Mouse (Mus musculus) brown adipose tissue, adult 24 weeks (tissue): ENCODE data around the gene AI467606. TPM values are rescaled to one million over a fixed set of nuclear protein-coding genes. Genes with fewer than 3 reads are reported as not detected.

Source experiments
- H3K27ac ChIP-seq: fragments of 200-500 bp; replicated peaks from 2 replicates; pipeline ENCODE4 v1.5.1; 2012; ENCODE audit warnings: low read depth, mild to moderate bottlenecking, low read length
- H3K4me1 ChIP-seq: fragments of 200-500 bp; 2 replicates; pipeline ENCODE4 v1.6.1; 2012; ENCODE audit warnings: low read length, mixed read lengths; ENCODE audit not compliant: control insufficient read depth, insufficient read depth, insufficient read length
- H3K4me3 ChIP-seq: fragments of 200-500 bp; 2 replicates; pipeline ENCODE4 v1.5.1; 2012; ENCODE audit warnings: low read depth, mild to moderate bottlenecking, low read length, moderate library complexity; ENCODE audit not compliant: insufficient read depth
- polyA plus RNA-seq: library from polyadenylated mRNA; stranded (reverse); fragments of >200 nt; gene quantifications from 2 replicates; pipeline ENCODE4 v1.2.4, GENCODE M21; 2012; ENCODE audit not compliant: missing spikeins, insufficient read depth, insufficient read length

The AI467606 gene
- polyA plus RNA-seq, 1 experiment, result 1.8 TPM

DNA sequence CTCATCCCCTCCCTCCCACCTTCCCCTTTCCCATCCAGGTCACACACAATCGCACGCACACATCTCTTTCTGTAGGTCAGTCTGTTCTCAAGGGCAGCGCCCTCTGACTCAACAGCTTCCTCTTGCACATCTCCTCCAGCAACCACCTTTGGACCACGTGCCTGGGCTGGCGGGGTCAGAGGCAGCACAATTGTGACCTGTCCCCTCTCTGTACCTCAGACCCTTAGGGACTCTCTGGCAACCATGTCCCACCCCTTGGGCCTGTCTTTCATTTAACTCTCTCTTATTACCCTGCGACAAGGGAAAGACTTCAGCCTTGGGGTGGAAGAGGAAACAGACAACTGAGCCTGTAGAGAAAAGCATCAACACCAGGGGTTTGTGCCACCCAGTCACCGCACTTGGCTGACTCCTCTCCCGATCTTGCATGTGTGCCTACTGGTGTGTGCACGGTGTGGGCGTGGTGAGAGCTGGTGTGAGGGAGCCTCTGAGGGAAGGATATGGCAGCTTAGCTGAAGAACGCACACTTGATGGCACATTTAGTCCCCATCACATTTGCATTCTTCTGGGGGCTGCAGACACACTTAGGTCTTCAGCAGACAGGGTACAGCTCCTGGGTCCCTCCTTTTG is 43.8 kb downstream of the AI467606 start:
- Histone ChIP-seq H3K27ac (no peak overlapping the region), H3K4me1 (no peaks in the 10 kb centered on the region), H3K4me3 (no peak overlapping the region)

DNA sequence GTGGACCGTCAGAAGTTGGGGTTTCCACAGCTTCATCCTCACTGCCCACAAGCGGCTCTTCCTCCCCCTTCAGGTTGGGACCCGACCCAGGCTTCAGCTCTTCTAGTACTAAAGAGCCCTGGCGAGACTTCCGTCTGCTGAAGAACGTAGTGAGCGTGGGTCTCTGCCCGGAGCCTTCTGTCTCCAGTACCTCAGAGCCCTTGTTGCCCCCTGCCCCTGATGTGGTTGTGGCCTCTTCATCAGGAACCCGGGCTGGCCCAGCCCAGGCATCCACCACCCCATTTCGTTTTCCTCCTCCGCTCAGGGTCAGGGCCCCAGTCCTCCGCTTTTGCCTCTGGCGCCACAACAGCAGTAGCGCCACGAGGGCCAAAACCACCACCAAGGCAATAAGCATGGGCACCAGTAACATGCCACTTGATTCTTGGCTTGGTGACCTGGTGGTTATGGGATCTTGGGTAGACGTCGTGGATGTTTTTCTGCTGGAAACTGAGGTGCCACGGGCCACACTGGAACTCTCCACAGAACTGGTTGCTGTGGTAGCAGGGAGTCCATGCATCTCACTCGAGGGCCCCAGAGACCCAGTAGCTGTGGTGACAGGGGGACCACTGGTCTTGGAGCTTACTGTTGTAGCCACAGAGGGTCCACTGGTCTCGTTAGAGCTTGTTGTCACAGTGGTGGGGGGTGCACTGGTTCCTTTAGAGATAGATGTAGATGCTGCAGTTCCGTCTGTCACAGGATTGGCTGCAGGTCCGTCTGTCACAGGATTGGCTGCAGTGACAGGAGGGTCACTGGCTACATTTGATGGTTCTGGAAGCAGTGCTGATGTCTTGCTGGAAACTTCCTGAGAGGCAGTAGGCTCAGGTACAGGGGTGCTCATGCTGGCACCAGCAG is 45.3 kb downstream of the AI467606 start:
- Histone ChIP-seq H3K4me1 (no peaks in the 10 kb centered on the region), H3K4me3 (no peak overlapping the region), H3K27ac (no peak overlapping the region)

DNA sequence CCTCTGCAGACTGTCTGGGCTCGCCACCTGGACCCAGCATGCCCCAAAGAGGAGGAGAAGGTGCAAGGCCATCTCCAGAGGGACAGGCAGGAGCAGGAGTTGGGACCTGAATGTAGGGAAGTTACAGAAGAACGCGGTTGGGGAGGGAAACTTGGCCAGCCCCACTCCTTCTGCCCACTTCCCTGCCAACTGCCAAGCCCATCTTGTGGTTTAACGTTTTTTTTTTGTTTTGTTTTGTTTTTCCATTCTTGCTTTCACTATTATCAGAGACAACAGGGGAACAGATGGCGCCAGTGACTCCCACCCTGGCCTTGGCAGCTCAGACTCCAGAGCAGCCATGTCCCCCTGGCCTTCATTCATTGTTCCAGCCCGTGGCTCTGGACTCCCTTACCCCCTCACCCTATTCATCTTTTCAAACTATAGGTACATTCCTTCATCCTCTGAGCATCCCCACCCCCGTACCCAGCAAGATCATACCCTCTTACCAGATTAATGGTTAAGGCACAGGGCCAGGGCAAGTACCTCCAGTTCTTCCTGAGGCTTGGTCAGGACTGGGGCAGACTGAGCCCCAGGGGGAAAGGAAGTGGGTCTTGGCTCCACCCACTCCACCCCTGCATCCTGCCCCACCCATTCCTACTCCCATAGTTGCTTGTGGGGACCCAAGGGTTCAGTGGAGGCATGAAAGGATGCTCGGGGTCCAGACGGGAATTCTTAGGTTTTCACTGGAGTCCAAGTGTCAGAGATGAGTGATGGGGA is 46.3 kb downstream of the AI467606 start, which contains the start of gene Spn:
Spn (minus strand) TSS at position 562 of the 756 bp plus-strand sequence.
- Histone ChIP-seq H3K4me3 (no peak within 1 kb of the TSS), H3K4me1 (no peaks in the 10 kb centered on the region), H3K27ac (no peak within 1 kb of the TSS)

DNA sequence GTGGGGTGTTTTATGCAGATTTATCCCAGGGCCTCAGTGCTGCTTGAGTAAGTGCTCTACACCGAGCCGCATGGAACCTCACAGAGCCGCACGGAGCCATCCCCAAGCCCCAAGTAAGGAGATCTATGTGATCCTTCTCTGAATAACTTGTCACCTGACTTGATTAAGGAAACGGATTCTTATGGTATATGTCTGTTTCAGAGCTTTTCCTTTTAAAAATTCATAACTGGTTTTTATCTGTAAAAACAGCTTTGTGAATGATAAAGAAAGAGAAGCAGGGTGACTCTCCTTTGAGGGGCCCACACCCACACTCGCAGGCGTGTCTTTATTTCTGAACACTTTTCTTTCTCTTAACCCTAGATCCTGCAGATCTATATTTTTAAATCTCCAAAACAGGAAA is 47.9 kb downstream of the AI467606 start:
- Histone ChIP-seq H3K27ac (no peak overlapping the region), H3K4me3 (no peak overlapping the region), H3K4me1 (no peaks in the 10 kb centered on the region)

DNA sequence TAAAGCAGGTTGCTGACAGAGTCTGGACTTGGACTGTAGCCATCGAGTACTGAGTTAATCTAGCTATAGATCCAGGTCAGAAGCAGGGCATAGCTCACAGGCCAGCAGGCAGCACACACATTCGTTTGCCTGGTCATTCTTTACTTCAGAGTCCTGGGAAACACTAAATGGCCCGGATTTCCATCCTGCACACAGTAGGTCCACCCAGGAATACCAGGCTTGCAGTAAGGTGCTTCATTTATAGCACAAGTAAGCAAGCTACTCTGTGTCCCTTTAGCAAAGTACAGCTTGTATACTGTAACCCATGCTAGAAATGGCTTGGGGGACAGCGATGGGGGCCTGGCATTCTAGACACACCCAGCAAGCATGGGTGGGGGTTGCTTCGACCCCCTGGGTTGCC is 48.4 kb downstream of the AI467606 start:
- Histone ChIP-seq H3K27ac (no peak overlapping the region), H3K4me1 (no peaks in the 10 kb centered on the region), H3K4me3 (no peak overlapping the region)

DNA sequence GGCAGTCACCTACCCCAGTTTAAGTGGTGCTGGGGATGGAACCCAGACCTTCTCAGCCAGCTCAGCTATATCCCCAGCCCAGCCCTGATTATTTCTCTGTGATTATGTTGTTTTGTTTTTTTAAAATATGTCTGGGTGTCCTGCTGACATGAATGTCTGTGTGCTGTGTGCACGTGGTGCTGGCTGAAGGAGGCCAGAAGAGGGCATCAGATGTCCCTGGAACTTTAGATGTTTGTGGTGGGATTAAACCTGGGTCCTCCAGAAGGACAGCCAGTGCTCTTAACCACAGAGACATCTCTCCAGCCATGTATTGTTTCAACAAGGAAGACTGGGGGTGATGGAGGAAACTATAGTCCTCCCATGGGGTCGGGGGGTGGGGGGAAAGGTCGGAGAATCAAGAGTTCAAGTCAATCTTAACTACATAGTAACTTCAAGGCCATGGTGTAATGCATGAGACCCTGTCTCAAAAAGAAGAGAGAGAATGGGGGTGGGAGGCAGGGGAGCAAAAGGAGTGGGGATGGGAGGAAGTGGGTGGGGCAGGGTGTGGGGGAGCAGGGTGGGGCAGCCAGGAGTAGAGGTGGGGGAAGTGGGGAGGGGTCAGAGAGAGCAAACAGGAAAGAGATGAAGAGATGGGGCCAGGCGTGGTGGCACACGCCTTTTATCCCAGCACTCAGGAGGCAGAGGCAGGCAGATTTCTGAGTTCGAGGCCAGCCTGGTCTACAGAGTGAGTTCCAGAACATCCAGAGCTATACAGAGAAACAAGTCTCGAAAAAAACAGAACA is 49.7 kb downstream of the AI467606 start:
- Histone ChIP-seq H3K27ac (no peak overlapping the region), H3K4me1 (no peaks in the 10 kb centered on the region), H3K4me3 (no peak overlapping the region)

DNA sequence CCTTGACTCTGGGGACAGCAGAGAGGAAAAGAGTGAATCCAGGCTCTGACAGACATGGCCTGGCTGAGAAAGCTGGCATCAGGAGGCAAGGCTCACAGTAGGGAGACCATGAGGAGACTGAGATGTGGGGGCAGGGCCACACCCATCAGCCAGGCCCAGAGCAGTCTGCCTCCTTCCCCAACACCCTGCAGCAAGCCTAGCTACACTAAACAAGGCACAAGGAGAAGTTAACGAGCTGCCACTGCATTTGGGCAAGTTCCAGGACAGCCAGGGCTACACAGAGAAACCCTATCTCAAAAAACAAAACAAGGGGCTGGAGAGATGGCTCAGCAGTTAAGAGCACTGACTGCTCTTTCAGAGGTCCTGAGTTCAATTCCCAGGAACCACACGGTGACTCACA is 51.1 kb downstream of the AI467606 start:
- no peak overlapping the region for H3K27ac ChIP-seq
- no peak overlapping the region for H3K4me3 ChIP-seq
- no peaks in the 10 kb centered on the region for H3K4me1 ChIP-seq

DNA sequence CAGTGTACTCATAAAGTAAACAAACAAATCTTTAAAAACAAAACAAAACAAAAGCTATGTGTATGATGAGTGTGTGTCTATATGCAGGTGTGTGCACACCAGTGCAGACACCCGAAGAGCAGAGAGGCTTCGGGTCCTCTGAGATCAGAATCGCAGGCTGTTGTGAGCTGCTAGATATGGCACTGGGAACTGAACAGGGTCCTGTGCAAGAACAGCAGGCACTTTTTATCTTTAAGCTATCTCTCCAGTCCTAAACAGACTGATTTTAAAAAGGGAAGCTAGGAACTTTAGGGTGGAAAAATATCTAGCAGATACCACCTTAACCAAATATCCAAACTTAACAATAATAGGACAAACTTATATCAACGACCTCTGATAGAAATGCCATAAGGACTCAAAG is 51.5 kb downstream of the AI467606 start:
- H3K4me1 ChIP-seq, result no peaks in the 10 kb centered on the region
- H3K4me3 ChIP-seq, result no peak overlapping the region
- H3K27ac ChIP-seq, result no peak overlapping the region

Other genes with a start within 250 kb of the AI467606 start
- not detected in 2 replicates for gene Doc2a, start 243.9 kb upstream of the AI467606 start, polyA plus RNA-seq
- 6.1 and 7.4 TPM in 2 replicates for gene Hirip3, start 229.4 kb upstream of the AI467606 start, polyA plus RNA-seq
- 16.4 and 27.1 TPM in 2 replicates for gene Ino80e, start 229.0 kb upstream of the AI467606 start, polyA plus RNA-seq
- gene Taok2, start 206.7 kb upstream of the AI467606 start, polyA plus RNA-seq, result 17.6 and 22.7 TPM in 2 replicates
- 41.9 and 45.2 TPM in 2 replicates for gene Tmem219, start 168.4 kb upstream of the AI467606 start, polyA plus RNA-seq
- gene Kctd13, start 162.5 kb upstream of the AI467606 start, polyA plus RNA-seq, result 8.8 and 10.9 TPM in 2 replicates
- not detected in 2 replicates for gene Asphd1, start 141.8 kb upstream of the AI467606 start, polyA plus RNA-seq
- 0.71 and 0.75 TPM in 2 replicates for gene Sez6l2, start 140.8 kb upstream of the AI467606 start, polyA plus RNA-seq
- 33.4 and 41.3 TPM in 2 replicates for gene Cdipt, start 115.4 kb upstream of the AI467606 start, polyA plus RNA-seq
- 2.0 and 2.3 TPM in 2 replicates for gene Cdiptos, start 115.3 kb upstream of the AI467606 start, polyA plus RNA-seq
- gene Mvp, start 76.7 kb upstream of the AI467606 start, polyA plus RNA-seq, result 27.9 and 52.7 TPM in 2 replicates
- 14.1 TPM in 1 of 2 replicates, not detected in the other for gene Pagr1b, start 74.9 kb upstream of the AI467606 start, polyA plus RNA-seq
- gene Pagr1a, start 74.0 kb upstream of the AI467606 start, polyA plus RNA-seq, result 5.9 and 26.0 TPM in 2 replicates
- gene Gm42742, start 70.3 kb upstream of the AI467606 start, polyA plus RNA-seq, result 12.4 TPM in 1 of 2 replicates, not detected in the other
- 0.55 and 0.58 TPM in 2 replicates for gene Prrt2, start 70.1 kb upstream of the AI467606 start, polyA plus RNA-seq
- gene Maz, start 64.3 kb upstream of the AI467606 start, polyA plus RNA-seq, result 23.3 and 33.6 TPM in 2 replicates
- not detected in 2 replicates for gene Kif22, start 48.9 kb upstream of the AI467606 start, polyA plus RNA-seq
- not detected in 2 replicates for gene Zg16, start 4.0 kb upstream of the AI467606 start, polyA plus RNA-seq
- gene Qprt, start 30.9 kb downstream of the AI467606 start, polyA plus RNA-seq, result 0.75 and 1.5 TPM in 2 replicates
- gene Spn, start 46.5 kb downstream of the AI467606 start, polyA plus RNA-seq, result 0.44 TPM in 1 of 2 replicates, not detected in the other
- gene Cd2bp2, start 104.7 kb downstream of the AI467606 start, polyA plus RNA-seq, result 15.3 and 17.4 TPM in 2 replicates
- 9.8 and 12.8 TPM in 2 replicates for gene Tbc1d10b, start 117.1 kb downstream of the AI467606 start, polyA plus RNA-seq
- gene Mylpf, start 117.5 kb downstream of the AI467606 start, polyA plus RNA-seq, result 335 and 418 TPM in 2 replicates
- 3.3 and 3.4 TPM in 2 replicates for gene Zfp553, start 141.7 kb downstream of the AI467606 start, polyA plus RNA-seq
- 10.9 and 19.3 TPM in 2 replicates for gene Sept1, start 141.8 kb downstream of the AI467606 start, polyA plus RNA-seq
- gene Zfp771, start 152.9 kb downstream of the AI467606 start, polyA plus RNA-seq, result 7.1 and 14.4 TPM in 2 replicates
- 38.1 and 41.3 TPM in 2 replicates for gene Dctpp1, start 169.3 kb downstream of the AI467606 start, polyA plus RNA-seq
- 125 and 144 TPM in 2 replicates for gene Sephs2, start 182.7 kb downstream of the AI467606 start, polyA plus RNA-seq
- gene Itgal, start 204.9 kb downstream of the AI467606 start, polyA plus RNA-seq, result 1.1 and 2.3 TPM in 2 replicates